Mouse (Mus musculus) central nervous system, embryonic 11.5 days (tissue): ENCODE results near the gene Gdi2. TPM values are rescaled to one million over a fixed set of nuclear protein-coding genes. Genes with fewer than 3 reads are reported as not detected.

Experiments used
- polyA plus RNA-seq: library from polyadenylated mRNA; depleted of rRNA; stranded (reverse); fragments of >200 nt; gene quantifications from 2 replicates; pipeline ENCODE4 v1.2.3, GENCODE M21; 2012; rRNA removed

The Gdi2 gene
- 229 and 301 TPM in 2 replicates for polyA plus RNA-seq

GRCm38 (mm10) chr13:3537594-3538222, at the start of gene Gdi2:
TSS of gene Gdi2 (plus strand) at chr13:3538063.

GRCm38 (mm10) chr13:3610795-3611438, 73.1 kb downstream of the Gdi2 start, which contains the start of gene Fam208b:
TSS of gene Fam208b (minus strand) at chr13:3611108.

Other genes starting within 250 kb of the Gdi2 start
- 20.7 and 40.3 TPM in 2 replicates for gene Fam208b, start 73.0 kb downstream of the Gdi2 start, polyA plus RNA-seq
- 14.7 and 16.9 TPM in 2 replicates for gene Asb13, start 96.0 kb downstream of the Gdi2 start, polyA plus RNA-seq